Mouse (Mus musculus) heart, adult 2 months (tissue): ENCODE measurements around the gene Rnf149.

Experiments
- CTCF ChIP-seq: fragments of 200-600 bp; IDR thresholded peaks from 2 replicates; pipeline ENCODE4 v1.8.1; 2022; ENCODE audit warnings: antibody characterized with exemption, mild to moderate bottlenecking, moderate library complexity
- EP300 ChIP-seq: fragments of 200-500 bp; IDR thresholded peaks from 2 replicates; pipeline ENCODE4 v1.6.1; 2011; ENCODE audit warnings: low read depth, low read length, control low read depth; ENCODE audit not compliant: insufficient read depth
- POLR2A ChIP-seq: fragments of 200-500 bp; IDR thresholded peaks from 2 replicates; pipeline ENCODE4 v1.6.1; 2011; ENCODE audit warnings: mild to moderate bottlenecking, low read depth, low read length, control low read depth; ENCODE audit not compliant: insufficient read depth

DNA sequence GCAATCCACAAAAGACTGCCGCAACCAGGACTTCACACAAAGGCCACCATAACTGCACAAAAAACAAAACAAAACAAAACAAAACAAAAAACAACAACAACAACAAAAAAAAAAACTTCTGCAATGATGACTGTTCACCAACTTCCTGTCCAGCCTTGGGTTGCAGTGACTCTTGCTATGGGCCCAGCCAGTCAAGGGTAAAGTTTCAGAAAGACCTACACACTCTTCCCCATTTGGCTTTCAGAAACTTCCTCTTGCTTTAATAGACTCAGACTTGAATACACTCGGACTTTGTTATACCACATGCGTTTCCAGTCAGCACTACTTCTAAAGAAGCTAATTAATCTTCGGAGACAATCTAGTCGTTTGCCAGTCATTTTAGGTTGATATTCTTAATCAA is 13.0 kb upstream of the Rnf149 start:
- TF ChIP-seq POLR2A, result no peak
- no peak for TF ChIP-seq CTCF
- no peak for TF ChIP-seq EP300
